Mouse (Mus musculus) ES-E14 (cell line): ENCODE measurements around the gene Cspg4. TPM values are rescaled to one million over a fixed set of nuclear protein-coding genes. Genes with fewer than 3 reads are reported as not detected.

Source experiments
- DNase-seq: peaks from one replicate; pipeline ENCODE4 v3.0.0-alpha.2; 2013; ENCODE audit warnings: low read depth, low spot score
- H3K27ac ChIP-seq: 2 replicates; pipeline ENCODE4 v1.5.1; 2012; ENCODE audit warnings: low read depth, mild to moderate bottlenecking, low read length, moderate library complexity, mixed read lengths; ENCODE audit not compliant: poor library complexity, insufficient read depth, severe bottlenecking
- H3K36me3 ChIP-seq: 2 replicates; pipeline ENCODE4 v1.6.1; 2012; ENCODE audit warnings: mild to moderate bottlenecking, low read length, moderate library complexity, mixed read lengths; ENCODE audit not compliant: control insufficient read depth, poor library complexity, insufficient read depth, severe bottlenecking
- H3K4me1 ChIP-seq, 2 experiments: fragments of 150-350 bp in 1 of 2; sonication (generic) in 1 of 2; 2 replicates each; pipeline ENCODE4 v1.6.1; 2012; ENCODE audit warnings: low read length in 2 of 2, mild to moderate bottlenecking in 1 of 2, mixed read lengths in 1 of 2; ENCODE audit not compliant: control insufficient read depth in 2 of 2, insufficient read depth in 2 of 2, poor library complexity in 1 of 2
- H3K4me3 ChIP-seq, 2 experiments: fragments of 150-350 bp in 1 of 2; sonication (generic) in 1 of 2; 2 replicates each; pipeline ENCODE4 v1.5.1; 2012; ENCODE audit warnings: low read length in 2 of 2, low read depth in 1 of 2, mild to moderate bottlenecking in 1 of 2, mixed read lengths in 1 of 2; ENCODE audit not compliant: insufficient read depth in 1 of 2, poor library complexity in 1 of 2, severe bottlenecking in 1 of 2
- H3K9ac ChIP-seq: 2 replicates; pipeline ENCODE4 v1.6.1; 2012; ENCODE audit warnings: low read depth, mild to moderate bottlenecking, low read length, mixed read lengths; ENCODE audit not compliant: poor library complexity, insufficient read depth, severe bottlenecking
- H3K9me3 ChIP-seq: fragments of 150-350 bp; sonication (generic); 2 replicates; pipeline ENCODE4 v1.6.1; 2012; ENCODE audit warnings: low read depth, mild to moderate bottlenecking, low read length; ENCODE audit not compliant: control insufficient read depth, insufficient read depth
- CHD2 ChIP-seq: IDR thresholded peaks from 2 replicates; pipeline ENCODE4 v1.6.1; 2014; ENCODE audit warnings: mild to moderate bottlenecking, low read depth, low read length, inconsistent platforms
- HCFC1 ChIP-seq: IDR thresholded peaks from 2 replicates; pipeline ENCODE4 v1.6.1; 2012; ENCODE audit warnings: low read length, inconsistent platforms, borderline replicate concordance; ENCODE audit not compliant: insufficient read depth
- MAFK ChIP-seq: IDR thresholded peaks from 2 replicates; pipeline ENCODE4 v1.6.1; 2014; ENCODE audit warnings: mild to moderate bottlenecking, low read depth, low read length, inconsistent platforms; ENCODE audit not compliant: insufficient read depth
- ZC3H11A ChIP-seq: IDR thresholded peaks from 2 replicates; pipeline ENCODE4 v1.6.1; 2012; ENCODE audit warnings: low read depth, mild to moderate bottlenecking, inconsistent platforms, low read length, borderline replicate concordance
- ZNF384 ChIP-seq: IDR thresholded peaks from 2 replicates; pipeline ENCODE4 v1.6.1; 2012; ENCODE audit warnings: low read depth, low read length, inconsistent platforms
- in situ Hi-C, 2 experiments: fragments of 600-800 bp; cut with MboI; formaldehyde crosslinking; loops; one replicate each; pipeline ENCODE4 v1.15.1; 2025; ENCODE audit warnings: low sequenced_read_pairs in 2 of 2, inconsistent platforms in 1 of 2; ENCODE audit not compliant: unreplicated experiment in 2 of 2
- total RNA-seq: library from RNA; depleted of rRNA; stranded (reverse); fragments of 300-350 nt; gene quantifications from 2 replicates; pipeline ENCODE4 v1.2.3, GENCODE M21; 2012

Gene Cspg4
- total RNA-seq, 1 experiment, result 1.3 TPM

DNA sequence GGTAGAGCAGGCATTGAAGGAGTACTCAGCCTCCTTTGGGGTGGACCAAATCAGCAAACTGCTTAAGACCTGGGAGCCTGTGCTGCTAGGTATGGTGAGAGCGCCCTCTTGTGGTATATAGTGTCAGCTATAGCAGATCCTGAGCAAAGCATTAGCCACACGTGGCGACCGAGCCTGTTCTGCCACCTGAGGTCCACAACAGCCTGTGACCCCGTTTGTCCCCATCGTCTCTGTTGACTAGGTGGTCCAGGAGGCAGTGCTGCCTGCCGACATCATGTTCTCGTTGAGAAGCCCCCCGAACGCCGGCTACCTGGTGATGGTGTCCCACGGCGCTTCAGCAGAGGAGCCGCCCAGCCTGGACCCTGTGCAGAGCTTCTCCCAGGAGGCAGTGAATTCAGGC, 25.0 kb downstream of the Cspg4 start:
- Histone ChIP-seq H3K36me3 (no peaks in the 10 kb centered on the region), H3K4me3 (peak overlapping the region; percentile 49 to 62; a peak in 3 of 4 replicates), H3K4me1 (peaks cover 0 to 17% of the 10 kb centered on the region in 2 experiments; a peak in 2 of 4 replicates), H3K27ac (no peak overlapping the region), H3K9me3 (no peaks in the 10 kb centered on the region), H3K9ac (peak overlapping the region; percentile 64; the same call in 1 of the 2 replicates)
- DNase-seq, result peak; percentile 84
- TF ChIP-seq ZNF384 (no peak), ZC3H11A (0 out of 2 replicates have a peak, but pooled peaks have one; percentile 26)
- in situ Hi-C loops, result loop anchor here in 1 of 2 experiments (10.0 kb wide), 1 partner anchor 325 kb away; no protein-coding TSS in a partner anchor

DNA sequence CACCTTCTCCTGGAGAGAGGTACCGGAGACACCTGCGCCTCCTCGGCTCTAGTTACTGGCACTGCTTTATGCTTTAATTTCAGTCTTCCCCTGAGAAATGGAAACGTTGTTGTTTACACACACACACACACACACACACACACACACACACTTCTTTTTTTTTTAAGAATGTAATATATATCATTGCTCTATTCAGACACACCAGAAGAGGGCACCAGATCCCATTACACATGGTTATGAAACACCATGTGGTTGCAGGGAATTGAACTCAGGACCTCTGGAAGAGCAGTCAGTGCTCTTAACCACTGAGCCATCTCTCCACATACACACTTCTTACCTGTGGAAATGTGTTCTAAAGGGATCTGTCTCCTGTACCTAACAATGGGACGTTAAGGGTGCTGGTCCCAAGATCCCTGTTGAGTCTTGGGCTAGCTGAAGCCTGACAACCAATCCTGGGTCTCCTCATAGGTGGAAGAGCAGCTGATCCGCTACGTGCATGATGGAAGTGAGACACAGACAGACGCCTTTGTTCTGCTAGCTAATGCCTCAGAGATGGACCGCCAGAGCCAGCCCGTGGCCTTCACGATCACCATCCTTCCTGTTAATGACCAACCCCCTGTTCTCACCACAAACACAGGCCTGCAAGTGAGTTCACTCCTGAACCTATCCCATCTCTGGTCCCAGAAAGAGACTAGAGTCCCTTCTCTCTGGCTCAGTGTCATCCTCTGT, 25.9 kb downstream of the Cspg4 start:
- TF ChIP-seq ZC3H11A, result no peak
- no peak for TF ChIP-seq MAFK
- no peak for TF ChIP-seq ZNF384
- no peak for TF ChIP-seq CHD2
- Histone ChIP-seq H3K9me3 (no peaks in the 10 kb centered on the region), H3K27ac (no peak overlapping the region), H3K4me3 (no peak overlapping the region), H3K4me1 (peaks cover 0 to 17% of the 10 kb centered on the region in 2 experiments; a peak in 2 of 4 replicates), H3K9ac (peak overlapping the region; percentile 64; the same call in 1 of the 2 replicates), H3K36me3 (no peaks in the 10 kb centered on the region)
- no peak for DNase-seq
- in situ Hi-C loops, result loop anchor here in 1 of 2 experiments (10.0 kb wide), 1 partner anchor 324 kb away; no protein-coding TSS in a partner anchor

DNA sequence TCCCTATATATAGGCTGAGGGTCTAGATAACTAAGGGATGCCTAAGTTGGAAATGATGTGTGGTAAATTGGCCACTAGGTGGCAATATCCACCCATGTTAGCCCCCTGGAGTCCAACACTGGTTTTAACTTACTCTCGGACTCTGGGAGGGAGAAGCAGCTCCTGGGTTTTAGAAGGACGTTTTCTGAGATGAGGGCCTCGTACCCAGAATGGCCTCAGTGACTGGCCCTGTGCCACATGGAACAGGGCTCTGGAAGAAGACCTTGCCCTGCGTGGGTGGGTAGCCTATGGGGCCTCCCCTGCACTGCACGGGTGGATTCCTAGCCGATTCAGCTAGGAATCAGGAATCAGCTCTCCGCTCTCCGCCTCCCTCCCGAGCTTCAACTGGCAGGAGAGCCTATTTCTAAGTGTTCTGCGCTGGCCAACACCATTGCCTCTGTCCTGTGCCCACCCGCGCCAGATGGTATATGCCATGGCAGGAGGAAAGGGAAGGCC, 26.7 kb downstream of the Cspg4 start:
- Histone ChIP-seq H3K27ac (no peak overlapping the region), H3K4me3 (peak overlapping the region; percentile 12 to 34; a peak in 2 of 4 replicates), H3K9ac (no peak overlapping the region), H3K4me1 (peaks cover 0 to 17% of the 10 kb centered on the region in 2 experiments; a peak in 2 of 4 replicates), H3K9me3 (no peaks in the 10 kb centered on the region), H3K36me3 (no peaks in the 10 kb centered on the region)
- TF ChIP-seq ZC3H11A (peak; percentile 78), ZNF384 (no peak)
- in situ Hi-C loops, result loop anchor here in 1 of 2 experiments (10.0 kb wide), 1 partner anchor 323 kb away; no protein-coding TSS in a partner anchor
- peak; percentile 85 for DNase-seq

DNA sequence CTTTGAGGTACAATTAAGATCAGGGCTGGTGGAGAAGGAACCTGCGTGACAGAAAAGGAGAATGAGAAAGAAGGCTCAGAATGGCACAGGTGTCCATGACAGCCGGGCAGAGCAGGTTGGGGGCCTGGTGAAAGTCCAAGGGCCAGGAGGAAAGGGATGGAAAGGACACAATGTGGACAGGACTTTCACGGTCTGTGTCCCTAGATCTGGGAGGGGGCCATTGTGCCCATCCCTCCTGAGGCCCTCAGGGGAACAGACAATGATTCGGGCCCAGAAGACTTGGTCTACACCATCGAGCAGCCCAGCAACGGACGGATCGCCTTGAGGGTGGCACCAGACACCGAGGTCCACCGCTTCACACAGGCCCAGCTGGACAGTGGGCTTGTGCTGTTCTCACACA, 27.3 kb downstream of the Cspg4 start:
- Histone ChIP-seq H3K4me3 (no peak overlapping the region), H3K4me1 (peaks cover 0 to 17% of the 10 kb centered on the region in 2 experiments; a peak in 2 of 4 replicates), H3K9me3 (no peaks in the 10 kb centered on the region), H3K36me3 (no peaks in the 10 kb centered on the region), H3K9ac (no peak overlapping the region), H3K27ac (no peak overlapping the region)
- TF ChIP-seq HCFC1 (no peak), ZC3H11A (no peak), ZNF384 (no peak), CHD2 (no peak), MAFK (no peak)
- no peak for DNase-seq
- in situ Hi-C loops, result loop anchor here in 1 of 2 experiments (10.0 kb wide), 1 partner anchor 323 kb away; no protein-coding TSS in a partner anchor
